Mouse (Mus musculus): ENCODE measurements around the gene Gpc6. TPM values are rescaled to one million over a fixed set of nuclear protein-coding genes. Genes with fewer than 3 reads are reported as not detected.

The Gpc6 gene
- total and polyA plus RNA-seq, 2 experiments from 2014 or later = 11.0 to 17.1 TPM

GRCm38 (mm10) chr14:117918724-117919123 lies 993.6 kb downstream of the Gpc6 start:
- H3K27me3 ChIP-seq (ENCODE audit: control insufficient read depth, insufficient read depth, low read length) = no peaks in the 10 kb centered on the region
- no peaks in the 10 kb centered on the region for H3K9me3 ChIP-seq (replicated peaks; ENCODE audit: control insufficient read depth, low read length)
- DNase-seq (ENCODE audit: low spot score) (no peak), ATAC-seq (ENCODE audit: insufficient read depth, low read depth) (no peak)
- TF ChIP-seq EP300 (IDR thresholded peaks at IDR 0.05; ENCODE audit: low read depth) = no peak
- TF ChIP-seq CTCF (IDR thresholded peaks at IDR 0.05; ENCODE audit: low read depth) = no peak
- H3K4me2 ChIP-seq (ENCODE audit: low read depth, low read length) = no peak overlapping the region
- no peak overlapping the region for H3K4me3 ChIP-seq (ENCODE audit: low read depth, low read length)
- no peaks in the 10 kb centered on the region for H3K4me1 ChIP-seq (ENCODE audit: control insufficient read depth, insufficient read depth)
- H3K9ac ChIP-seq (replicated peaks; ENCODE audit: low read depth, low read length) = no peak overlapping the region
- no peaks in the 10 kb centered on the region for H3K36me3 ChIP-seq (replicated peaks; ENCODE audit: control insufficient read depth, insufficient read depth, low read length)
- WGBS = 97% methylated on average over 10 of the region's 10 CpGs
- no peak overlapping the region for H3K27ac ChIP-seq (ENCODE audit: low read depth)

- H3K4me2 ChIP-seq (ENCODE audit: low read depth, low read length) = no peak overlapping the region
- H3K4me3 ChIP-seq (ENCODE audit: low read depth, low read length) = no peak overlapping the region
- 87% methylated on average over 5 of the region's 5 CpGs for WGBS
- no peak overlapping the region for H3K27ac ChIP-seq (ENCODE audit: low read depth)
- no peaks in the 10 kb centered on the region for H3K27me3 ChIP-seq (ENCODE audit: control insufficient read depth, insufficient read depth, low read length)
- no peaks in the 10 kb centered on the region for H3K9me3 ChIP-seq (replicated peaks; ENCODE audit: control insufficient read depth, low read length)
- no peaks in the 10 kb centered on the region for H3K4me1 ChIP-seq (ENCODE audit: control insufficient read depth, insufficient read depth)
- no peak for DNase-seq (ENCODE audit: low spot score)
- no peak for TF ChIP-seq EP300 (IDR thresholded peaks at IDR 0.05; ENCODE audit: low read depth)
- TF ChIP-seq CTCF (IDR thresholded peaks at IDR 0.05; ENCODE audit: low read depth) = no peak
- no peak overlapping the region for H3K9ac ChIP-seq (replicated peaks; ENCODE audit: low read depth, low read length)
- ATAC-seq (ENCODE audit: insufficient read depth, low read depth) = no peak
- H3K36me3 ChIP-seq (replicated peaks; ENCODE audit: control insufficient read depth, insufficient read depth, low read length) = no peaks in the 10 kb centered on the region
These were observed 994.5 kb downstream of the Gpc6 start for GRCm38 (mm10) chr14:117919612-117920011.

- Histone ChIP-seq H3K27ac (ENCODE audit: low read depth) (no peak overlapping the region), H3K4me2 (ENCODE audit: low read depth, low read length) (no peak overlapping the region)
- DNase-seq (ENCODE audit: low spot score) = no peak
These were observed 996.4 kb downstream of the Gpc6 start for GRCm38 (mm10) chr14:117921393-117922014.

GRCm38 (mm10) chr14:117923667-117924066 lies 998.6 kb downstream of the Gpc6 start:
- no peaks in the 10 kb centered on the region for H3K9me3 ChIP-seq (replicated peaks; ENCODE audit: control insufficient read depth, low read length)
- 73% methylated on average over 8 of the region's 8 CpGs for whole genome bisulfite sequencing

More at GRCm38 (mm10) chr14:117921393-117922014, 996.4 kb downstream of the Gpc6 start:
- H3K9ac ChIP-seq (replicated peaks; ENCODE audit: low read depth, low read length) = no peak overlapping the region
- TF ChIP-seq EP300 (IDR thresholded peaks at IDR 0.05; ENCODE audit: low read depth) = no peak
- TF ChIP-seq CTCF (IDR thresholded peaks at IDR 0.05; ENCODE audit: low read depth) = no peak
- no peaks in the 10 kb centered on the region for H3K27me3 ChIP-seq (ENCODE audit: control insufficient read depth, insufficient read depth, low read length)
- no peaks in the 10 kb centered on the region for H3K4me1 ChIP-seq (ENCODE audit: control insufficient read depth, insufficient read depth)
- ATAC-seq (ENCODE audit: insufficient read depth, low read depth) = no peak
- H3K9me3 ChIP-seq (replicated peaks; ENCODE audit: control insufficient read depth, low read length) = no peaks in the 10 kb centered on the region
- H3K4me3 ChIP-seq (ENCODE audit: low read depth, low read length) = no peak overlapping the region
- H3K36me3 ChIP-seq (replicated peaks; ENCODE audit: control insufficient read depth, insufficient read depth, low read length) = no peaks in the 10 kb centered on the region
- WGBS = 77% methylated on average over 18 of the region's 18 CpGs

GRCm38 (mm10) chr14:117930105-117930847 lies 1005.2 kb downstream of the Gpc6 start:
- H3K4me2 ChIP-seq (ENCODE audit: low read depth, low read length) = no peak overlapping the region
- H3K4me1 ChIP-seq (ENCODE audit: control insufficient read depth, insufficient read depth) = no peaks in the 10 kb centered on the region
- H3K27ac ChIP-seq (ENCODE audit: low read depth) = peak overlapping the region; percentile 54
- DNase-seq (ENCODE audit: low spot score) (no peak), ATAC-seq (ENCODE audit: insufficient read depth, low read depth) (0 out of 2 replicates have a peak, but pooled peaks have one; percentile 20)
- H3K4me3 ChIP-seq (ENCODE audit: low read depth, low read length) = no peak overlapping the region
- TF ChIP-seq EP300 (IDR thresholded peaks at IDR 0.05; ENCODE audit: low read depth) = no peak
- TF ChIP-seq CTCF (IDR thresholded peaks at IDR 0.05; ENCODE audit: low read depth) = no peak
- H3K36me3 ChIP-seq (replicated peaks; ENCODE audit: control insufficient read depth, insufficient read depth, low read length) = no peaks in the 10 kb centered on the region
- no peak overlapping the region for H3K9ac ChIP-seq (replicated peaks; ENCODE audit: low read depth, low read length)
- no peaks in the 10 kb centered on the region for H3K9me3 ChIP-seq (replicated peaks; ENCODE audit: control insufficient read depth, low read length)
- H3K27me3 ChIP-seq (ENCODE audit: control insufficient read depth, insufficient read depth, low read length) = peaks cover 5% of the 10 kb centered on the region; the same call in 1 of the 2 replicates
- WGBS = 35% methylated on average over 13 of the region's 13 CpGs

More at GRCm38 (mm10) chr14:117923667-117924066, 998.6 kb downstream of the Gpc6 start:
- no peak overlapping the region for H3K4me2 ChIP-seq (ENCODE audit: low read depth, low read length)
- ATAC-seq (ENCODE audit: insufficient read depth, low read depth) = no peak
- H3K9ac ChIP-seq (replicated peaks; ENCODE audit: low read depth, low read length) = no peak overlapping the region
- TF ChIP-seq EP300 (IDR thresholded peaks at IDR 0.05; ENCODE audit: low read depth) (no peak), CTCF (IDR thresholded peaks at IDR 0.05; ENCODE audit: low read depth) (no peak)
- H3K4me1 ChIP-seq (ENCODE audit: control insufficient read depth, insufficient read depth) = no peaks in the 10 kb centered on the region
- no peaks in the 10 kb centered on the region for H3K36me3 ChIP-seq (replicated peaks; ENCODE audit: control insufficient read depth, insufficient read depth, low read length)
- H3K27me3 ChIP-seq (ENCODE audit: control insufficient read depth, insufficient read depth, low read length) = peaks cover 2% of the 10 kb centered on the region; the same call in 1 of the 2 replicates
- H3K4me3 ChIP-seq (ENCODE audit: low read depth, low read length) = no peak overlapping the region
- no peak overlapping the region for H3K27ac ChIP-seq (ENCODE audit: low read depth)
- DNase-seq (ENCODE audit: low spot score) = no peak

Data from heart, postnatal 0 days (tissue).